Mouse (Mus musculus): ENCODE measurements at regions not wholly inside any gene's neighbourhood (a gene's known extent, or its start where the extent isn't known, plus 50 kb on each side); places are given as distances from the start of the nearest gene placed in this dataset.

- Histone ChIP-seq H3K79me2 (ENCODE audit: control insufficient read depth, insufficient read depth, low read length) (no peaks in the 10 kb centered on the region), H3K4me3 (ENCODE audit: insufficient read depth, low read depth, low read length) (no peak overlapping the region), H3K9ac (ENCODE audit: low read depth, low read length) (no peak overlapping the region), H3K27me3 (ENCODE audit: control insufficient read depth, insufficient read depth, low read length) (no peaks in the 10 kb centered on the region; the same call in 1 of the 2 replicates), H3K4me1 (ENCODE audit: control insufficient read depth, insufficient read depth, low read length) (no peaks in the 10 kb centered on the region), H3K36me3 (ENCODE audit: control insufficient read depth, insufficient read depth, low read length) (no peaks in the 10 kb centered on the region), H3K27ac (replicated peaks; ENCODE audit: insufficient read depth, low read depth, low read length) (no peak overlapping the region)
- DNase-seq (ENCODE audit: extremely low read depth, low read depth, low spot score) = no peak
- 27% methylated on average over 11 of the region's 11 CpGs for WGBS
- no peak for TF ChIP-seq POLR2A (IDR thresholded peaks at IDR 0.05; ENCODE audit: extremely low read depth, insufficient read depth, low read length)
- no peak for TF ChIP-seq CTCF (IDR thresholded peaks at IDR 0.05; ENCODE audit: low read depth, low read length)
These were observed 435.3 kb upstream of the Gm10131 start for GRCm38 (mm10) chr8:34546815-34547214.

GRCm38 (mm10) chr8:34542361-34543038 is 431.0 kb upstream of the Gm10131 start:
- H3K27ac ChIP-seq (replicated peaks; ENCODE audit: insufficient read depth, low read depth, low read length) = no peak overlapping the region
- H3K36me3 ChIP-seq (ENCODE audit: control insufficient read depth, insufficient read depth, low read length) = no peaks in the 10 kb centered on the region
- H3K79me2 ChIP-seq (ENCODE audit: control insufficient read depth, insufficient read depth, low read length) = no peaks in the 10 kb centered on the region
- TF ChIP-seq CTCF (IDR thresholded peaks at IDR 0.05; ENCODE audit: low read depth, low read length) (no peak), POLR2A (IDR thresholded peaks at IDR 0.05; ENCODE audit: extremely low read depth, insufficient read depth, low read length) (no peak)
- WGBS = 83% methylated on average over 3 of the region's 3 CpGs
- no peak overlapping the region for H3K9ac ChIP-seq (ENCODE audit: low read depth, low read length)
- DNase-seq (ENCODE audit: extremely low read depth, low read depth, low spot score) = no peak
- H3K4me1 ChIP-seq (ENCODE audit: control insufficient read depth, insufficient read depth, low read length) = no peaks in the 10 kb centered on the region
- no peaks in the 10 kb centered on the region for H3K27me3 ChIP-seq (ENCODE audit: control insufficient read depth, insufficient read depth, low read length)
- H3K4me3 ChIP-seq (ENCODE audit: insufficient read depth, low read depth, low read length) = no peak overlapping the region

GRCm38 (mm10) chr8:34539232-34539631 is 427.7 kb upstream of the Gm10131 start:
- Histone ChIP-seq H3K9ac (ENCODE audit: low read depth, low read length) (no peak overlapping the region), H3K27me3 (ENCODE audit: control insufficient read depth, insufficient read depth, low read length) (no peaks in the 10 kb centered on the region), H3K27ac (replicated peaks; ENCODE audit: insufficient read depth, low read depth, low read length) (no peak overlapping the region), H3K36me3 (ENCODE audit: control insufficient read depth, insufficient read depth, low read length) (no peaks in the 10 kb centered on the region), H3K4me3 (ENCODE audit: insufficient read depth, low read depth, low read length) (no peak overlapping the region), H3K4me1 (ENCODE audit: control insufficient read depth, insufficient read depth, low read length) (no peaks in the 10 kb centered on the region), H3K79me2 (ENCODE audit: control insufficient read depth, insufficient read depth, low read length) (no peaks in the 10 kb centered on the region)
- no peak for TF ChIP-seq POLR2A (IDR thresholded peaks at IDR 0.05; ENCODE audit: extremely low read depth, insufficient read depth, low read length)
- no peak for TF ChIP-seq CTCF (IDR thresholded peaks at IDR 0.05; ENCODE audit: low read depth, low read length)
- 62% methylated on average over 4 of the region's 4 CpGs for WGBS
- no peak for DNase-seq (ENCODE audit: extremely low read depth, low read depth, low spot score)

- Histone ChIP-seq H3K4me1 (ENCODE audit: control insufficient read depth, insufficient read depth, low read length) (no peaks in the 10 kb centered on the region), H3K27ac (replicated peaks; ENCODE audit: insufficient read depth, low read depth, low read length) (no peak overlapping the region), H3K27me3 (ENCODE audit: control insufficient read depth, insufficient read depth, low read length) (no peaks in the 10 kb centered on the region), H3K4me3 (ENCODE audit: insufficient read depth, low read depth, low read length) (no peak overlapping the region), H3K9ac (ENCODE audit: low read depth, low read length) (no peak overlapping the region), H3K36me3 (ENCODE audit: control insufficient read depth, insufficient read depth, low read length) (no peaks in the 10 kb centered on the region), H3K79me2 (ENCODE audit: control insufficient read depth, insufficient read depth, low read length) (no peaks in the 10 kb centered on the region)
- no peak for DNase-seq (ENCODE audit: extremely low read depth, low read depth, low spot score)
- 87% methylated on average over 3 of the region's 3 CpGs for WGBS
- TF ChIP-seq CTCF (IDR thresholded peaks at IDR 0.05; ENCODE audit: low read depth, low read length) = no peak
- no peak for TF ChIP-seq POLR2A (IDR thresholded peaks at IDR 0.05; ENCODE audit: extremely low read depth, insufficient read depth, low read length)
These were observed 423.9 kb upstream of the Gm10131 start for GRCm38 (mm10) chr8:34535434-34535833.

- Histone ChIP-seq H3K79me2 (ENCODE audit: control insufficient read depth, insufficient read depth, low read length) (no peaks in the 10 kb centered on the region), H3K27me3 (ENCODE audit: control insufficient read depth, insufficient read depth, low read length) (no peaks in the 10 kb centered on the region), H3K36me3 (ENCODE audit: control insufficient read depth, insufficient read depth, low read length) (no peaks in the 10 kb centered on the region), H3K4me3 (ENCODE audit: insufficient read depth, low read depth, low read length) (no peak overlapping the region), H3K27ac (replicated peaks; ENCODE audit: insufficient read depth, low read depth, low read length) (no peak overlapping the region), H3K4me1 (ENCODE audit: control insufficient read depth, insufficient read depth, low read length) (no peaks in the 10 kb centered on the region), H3K9ac (ENCODE audit: low read depth, low read length) (no peak overlapping the region)
- TF ChIP-seq POLR2A (IDR thresholded peaks at IDR 0.05; ENCODE audit: extremely low read depth, insufficient read depth, low read length) (no peak), CTCF (IDR thresholded peaks at IDR 0.05; ENCODE audit: low read depth, low read length) (no peak)
- DNase-seq (ENCODE audit: extremely low read depth, low read depth, low spot score) = no peak
- 89% methylated on average over 4 of the region's 4 CpGs for whole genome bisulfite sequencing
These were observed 421.9 kb upstream of the Gm10131 start for GRCm38 (mm10) chr8:34533421-34533820.

- Histone ChIP-seq H3K79me2 (ENCODE audit: control insufficient read depth, insufficient read depth, low read length) (no peaks in the 10 kb centered on the region), H3K36me3 (ENCODE audit: control insufficient read depth, insufficient read depth, low read length) (no peaks in the 10 kb centered on the region), H3K27me3 (ENCODE audit: control insufficient read depth, insufficient read depth, low read length) (no peaks in the 10 kb centered on the region), H3K9ac (ENCODE audit: low read depth, low read length) (no peak overlapping the region), H3K4me1 (ENCODE audit: control insufficient read depth, insufficient read depth, low read length) (no peaks in the 10 kb centered on the region), H3K27ac (replicated peaks; ENCODE audit: insufficient read depth, low read depth, low read length) (no peak overlapping the region), H3K4me3 (ENCODE audit: insufficient read depth, low read depth, low read length) (no peak overlapping the region)
- 84% methylated on average over 11 of the region's 11 CpGs for WGBS
- DNase-seq (ENCODE audit: extremely low read depth, low read depth, low spot score) = no peak
- TF ChIP-seq POLR2A (IDR thresholded peaks at IDR 0.05; ENCODE audit: extremely low read depth, insufficient read depth, low read length) = no peak
- TF ChIP-seq CTCF (IDR thresholded peaks at IDR 0.05; ENCODE audit: low read depth, low read length) = no peak
These were observed 419.6 kb upstream of the Gm10131 start for GRCm38 (mm10) chr8:34530896-34531679.
